Mouse (Mus musculus) adrenal gland, adult 8-10 months (tissue): ENCODE results near the gene Ahsa2. TPM values are rescaled to one million over a fixed set of nuclear protein-coding genes. Genes with fewer than 3 reads are reported as not detected.
"Not testable (repeated sequence)": the region's sequence is repeated elsewhere in the genome, so short reads cannot be mapped to it uniquely, and the experiment has no call there.

Source experiments
- DNase-seq: peaks from one replicate; pipeline ENCODE4 v3.0.0; 2022
- microRNA-seq, 2 experiments: library from miRNA; unstranded; fragments of <30 nt; microRNA quantifications; one replicate each; pipeline ENCODE4 v1.2.0; 2022
- total RNA-seq, 4 experiments: library from RNA; stranded (reverse); gene quantifications; 2 replicates each; pipeline ENCODE4 v1.2.4; 2022

The Ahsa2 gene
- 10 to 100 TPM; 54.7 to 99.2 (median 58.5) TPM for total RNA-seq

DNA sequence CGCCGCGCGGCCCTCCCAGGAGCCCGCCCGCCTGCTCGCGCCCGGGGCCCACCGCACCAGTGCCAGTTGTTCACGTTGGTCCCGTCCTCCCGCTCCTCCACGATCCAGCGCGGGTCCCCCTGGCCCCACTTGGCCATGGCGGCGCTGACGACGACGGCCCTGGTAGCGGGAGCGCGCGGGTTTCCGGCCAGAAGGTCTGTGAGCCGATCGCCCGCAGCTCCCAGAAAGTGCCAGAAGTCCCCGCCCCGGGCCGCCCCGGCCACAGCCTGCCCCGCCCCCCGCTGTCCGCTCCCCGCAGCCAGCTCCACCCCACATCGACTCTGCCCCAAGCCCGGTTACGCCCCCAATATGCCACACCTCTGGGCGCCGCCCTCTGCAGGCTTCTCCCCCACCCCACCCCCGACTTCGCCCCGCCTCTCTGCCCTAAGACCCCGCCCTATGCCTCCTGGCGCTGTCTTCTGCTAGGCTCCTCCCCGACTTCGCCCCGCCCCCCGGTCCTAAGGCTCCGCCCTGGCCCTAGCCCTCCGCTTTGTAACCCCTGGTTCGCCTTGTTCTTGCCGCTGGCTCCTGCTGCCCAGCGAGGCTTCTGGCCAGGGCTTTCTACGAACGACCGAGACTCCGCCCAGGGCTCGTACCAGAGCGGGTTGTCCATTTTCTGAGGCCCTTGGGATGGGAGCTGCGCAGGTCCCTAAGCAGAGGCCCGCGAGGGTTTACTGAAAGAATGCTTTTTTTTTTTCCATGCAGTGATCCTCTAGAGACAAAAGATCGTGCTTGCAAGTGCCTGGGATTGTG is at the start of gene Ahsa2:
Ahsa2 (minus strand) TSS at position 313 of the 792 bp plus-strand sequence.
- DNase-seq, result peak; percentile 96

DNA sequence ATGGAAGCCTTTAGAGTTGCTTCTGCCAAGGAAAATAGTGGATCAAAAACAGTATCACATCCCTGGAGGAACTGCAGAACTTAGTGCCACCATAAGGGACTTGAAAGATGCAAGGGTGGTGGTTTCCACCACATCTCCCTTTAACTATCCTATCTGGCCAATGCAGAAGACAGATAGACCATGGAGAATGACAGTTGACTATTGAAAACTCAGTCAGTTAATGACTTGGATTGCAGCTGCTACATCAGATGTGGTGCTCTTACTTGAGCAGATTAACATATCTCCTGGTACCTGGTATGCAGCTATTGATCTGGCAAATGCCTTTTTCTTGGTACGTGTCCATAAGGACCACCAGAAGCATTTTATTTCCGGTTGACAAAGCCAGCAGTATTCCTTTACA is 39.6 kb upstream of the Ahsa2 start:
- no peak for DNase-seq

DNA sequence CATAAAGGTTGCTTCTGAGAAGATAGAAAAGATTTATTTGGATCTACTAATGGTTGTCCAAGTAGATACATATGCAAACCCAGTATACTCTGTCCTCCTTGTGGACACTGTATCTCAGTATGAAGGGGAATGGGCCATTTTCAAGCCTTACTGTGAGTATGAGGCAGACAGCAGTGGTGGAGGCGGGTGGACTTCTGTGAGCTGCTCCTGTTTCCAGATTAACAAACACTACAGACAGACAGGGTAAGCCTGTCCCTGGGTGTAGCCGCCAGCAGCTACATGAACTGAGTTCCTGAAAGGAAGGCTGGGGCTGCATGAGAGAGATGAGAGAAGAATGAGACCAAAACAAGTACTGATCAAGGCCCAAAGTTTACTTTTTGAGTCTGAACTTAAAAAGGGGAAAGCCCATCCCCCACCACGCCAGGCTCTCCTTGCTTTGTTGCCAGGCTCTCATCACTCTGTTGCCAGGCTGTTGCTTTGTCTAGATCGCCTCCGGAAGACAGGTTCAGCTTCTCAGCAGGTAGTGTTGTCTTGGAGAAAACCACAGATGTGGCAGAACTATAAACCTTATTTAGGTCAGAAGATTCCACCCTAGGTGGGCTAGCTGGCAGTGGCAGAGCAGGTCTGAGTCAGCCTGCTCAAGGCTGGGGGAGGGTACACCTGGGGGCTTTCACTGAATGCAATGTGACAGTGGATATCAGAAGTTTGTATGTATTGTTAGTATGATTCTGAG is 22.8 kb upstream of the Ahsa2 start, which contains the start of gene 1700093K21Rik:
1700093K21Rik (minus strand) TSS at position 683 of the 733 bp plus-strand sequence.
- DNase-seq, result no peak

GRCm38 (mm10) chr11:23518981-23519380 is 21.2 kb upstream of the Ahsa2 start:
- no peak for DNase-seq

- no peak for DNase-seq
Measured at GRCm38 (mm10) chr11:23515315-23515714, 17.5 kb upstream of the Ahsa2 start.

GRCm38 (mm10) chr11:23514785-23515184 is 17.0 kb upstream of the Ahsa2 start:
- DNase-seq, result not testable (repeated sequence)

DNA sequence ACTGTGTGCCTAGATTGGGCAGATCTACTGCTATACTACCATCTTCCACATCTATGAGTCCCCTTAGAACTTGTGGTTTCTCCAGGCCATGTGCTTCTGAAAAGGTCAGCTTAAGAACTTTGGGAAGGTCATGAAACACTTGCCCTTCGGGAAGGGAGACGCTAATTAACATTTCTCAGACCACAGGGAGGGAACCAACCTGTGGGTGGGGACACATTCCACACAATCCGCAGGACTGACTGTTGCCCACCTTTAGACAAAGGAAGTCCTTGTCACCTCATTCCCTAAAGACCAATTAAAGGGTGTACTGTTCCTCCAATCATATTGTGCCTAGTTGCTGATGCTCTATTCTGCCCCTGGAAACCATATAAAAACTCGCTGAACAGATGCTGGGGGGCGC is 7.0 kb upstream of the Ahsa2 start:
- not testable (repeated sequence) for DNase-seq

- no peak for DNase-seq
Measured at GRCm38 (mm10) chr11:23498609-23499008, 779 bp upstream of the Ahsa2 start.

DNA sequence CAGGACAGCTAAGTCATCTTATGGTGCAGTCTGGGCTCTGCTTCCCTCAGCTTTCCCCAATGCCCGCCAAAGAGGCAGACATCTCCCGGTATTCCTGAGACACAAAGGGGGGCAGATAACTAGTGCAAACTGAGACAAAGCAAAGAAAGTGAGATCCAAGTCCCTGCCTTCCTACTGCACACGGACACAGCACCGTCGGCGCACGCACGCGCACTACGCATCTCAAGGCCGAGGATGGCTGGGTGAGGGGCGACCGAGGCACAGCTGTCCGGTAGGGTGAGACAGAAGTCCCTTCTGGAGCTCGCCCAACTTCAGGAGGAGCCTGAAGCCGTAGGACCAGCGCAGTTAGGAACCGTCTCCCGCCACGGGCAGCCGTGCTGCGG is 504 bp downstream of the Ahsa2 start:
- DNase-seq, result no peak

DNA sequence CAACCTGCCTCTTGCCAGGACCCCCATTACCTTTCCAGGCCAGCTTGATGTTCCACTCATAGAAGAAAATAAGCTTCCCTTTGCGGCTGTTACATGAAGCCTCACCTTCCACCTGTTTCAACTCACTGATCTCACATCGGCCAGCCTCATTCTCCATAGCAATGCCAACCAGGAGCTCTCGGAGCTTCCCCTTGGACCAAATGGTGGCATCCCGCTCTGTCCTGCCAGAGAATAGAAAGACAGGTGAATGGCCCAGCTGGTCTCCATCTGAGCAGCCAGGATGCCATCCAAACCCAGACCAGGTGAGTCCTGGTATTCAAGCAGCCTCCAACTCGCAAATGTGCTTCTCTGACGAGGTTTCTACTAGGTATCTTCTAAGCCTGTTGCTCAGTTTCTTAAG is 1.2 kb downstream of the Ahsa2 start:
- DNase-seq, result no peak

DNA sequence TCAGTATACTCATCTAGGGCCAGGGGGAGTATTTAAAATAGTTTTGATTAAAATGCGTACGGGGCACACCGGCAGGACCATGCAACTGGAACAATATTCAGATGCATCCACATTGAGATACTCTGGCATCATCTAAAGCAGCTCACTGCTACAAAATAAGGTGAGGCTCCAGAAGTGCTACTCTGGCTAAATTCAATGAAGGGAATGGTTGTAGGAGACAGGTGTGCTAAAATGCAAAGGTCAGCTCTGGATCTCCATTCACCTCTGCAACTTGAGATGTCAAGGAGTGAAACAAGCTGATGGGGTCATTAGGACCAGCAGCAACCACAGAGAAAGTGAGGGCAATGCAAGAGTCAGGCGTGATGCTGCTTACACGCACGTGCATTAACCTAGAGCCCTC is 2.6 kb downstream of the Ahsa2 start:
- no peak for DNase-seq

DNA sequence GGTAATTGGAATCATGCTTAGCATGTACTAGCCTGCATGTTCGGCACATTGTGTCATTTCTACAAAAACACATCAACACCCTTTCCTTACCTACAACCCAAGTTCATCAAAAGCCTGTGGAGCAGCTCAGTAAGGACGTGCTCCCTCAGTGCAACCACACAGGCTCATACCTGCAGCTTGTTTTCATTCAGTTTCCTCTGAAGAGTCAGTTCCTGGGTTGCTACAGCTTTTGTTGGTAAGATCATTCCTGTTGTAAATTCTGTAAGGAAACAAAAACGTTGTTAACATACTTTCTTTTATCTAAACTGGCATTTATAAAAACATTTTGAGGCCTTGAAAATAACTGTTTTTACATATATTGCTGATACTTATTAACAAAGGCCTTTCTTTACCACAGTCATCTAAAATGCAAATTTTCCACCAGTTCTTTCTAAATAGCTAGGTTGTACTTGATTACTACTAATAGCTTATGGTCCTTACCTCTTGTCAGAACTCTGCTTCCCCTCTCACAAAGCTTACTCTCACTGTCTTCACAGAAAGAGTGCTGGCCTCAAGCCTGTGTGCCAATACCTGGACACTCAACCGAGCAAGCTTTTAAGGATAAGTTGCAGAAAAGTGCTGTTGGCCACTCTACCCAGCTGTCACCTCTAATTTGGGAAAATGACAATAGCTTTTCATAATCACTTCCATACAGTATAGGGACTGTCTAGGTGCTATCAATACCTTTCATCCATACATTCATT is 5.6 kb downstream of the Ahsa2 start:
- no peak for DNase-seq

- DNase-seq, result no peak
Measured at GRCm38 (mm10) chr11:23489955-23490354, 7.9 kb downstream of the Ahsa2 start.

- not testable (repeated sequence) for DNase-seq
Measured at GRCm38 (mm10) chr11:23465862-23466261, 32.0 kb downstream of the Ahsa2 start.

Small RNAs within 50 kb of the gene (microRNA-seq; reads per million reads assigned to microRNA genes)
- 0 reads per million in 2 experiments for gene Gm47279

Other genes starting within 250 kb of the Ahsa2 start
- gene Xpo1, start 242.0 kb downstream of the Ahsa2 start, total RNA-seq, result 10 to 100 TPM; 53.5 to 60.4 (median 60.2) TPM
- 10 to 100 TPM; 50.4 to 85.3 (median 65.7) TPM for gene Usp34, start 191.1 kb downstream of the Ahsa2 start, total RNA-seq
- under 1 TPM in 1 of 4 experiments, not detected in 3; 0.68 TPM for gene 1700093K21Rik, start 23.1 kb upstream of the Ahsa2 start, total RNA-seq
- 10 to 100 TPM; 13.6 to 17.6 (median 16.3) TPM for gene 0610010F05Rik, start 135.6 kb upstream of the Ahsa2 start, total RNA-seq
- gene Pus10, start 167.6 kb upstream of the Ahsa2 start, total RNA-seq, result 10 to 100 TPM; 17.4 to 27.4 (median 19.6) TPM
- gene Pex13, start 167.9 kb upstream of the Ahsa2 start, total RNA-seq, result 10 to 100 TPM; 39.6 to 65.2 (median 55.0) TPM